Mouse (Mus musculus) G1E (cell line): ENCODE data around the gene Myo1h.

Experiments
- CTCF ChIP-seq: IDR thresholded peaks from 2 replicates; pipeline ENCODE4 v1.5.1; 2012; ENCODE audit warnings: low read depth, low read length, inconsistent platforms, mixed read lengths
- GATA1 ChIP-seq: IDR thresholded peaks from 2 replicates; pipeline ENCODE4 v1.6.1; 2012; ENCODE audit warnings: borderline replicate concordance, low read length, inconsistent platforms, mixed read lengths
- POLR2AphosphoS5 ChIP-seq: IDR thresholded peaks from 2 replicates; pipeline ENCODE4 v1.6.1; 2012; ENCODE audit warnings: low read depth, low read length, inconsistent platforms; ENCODE audit not compliant: insufficient replicate concordance
- TAL1 ChIP-seq: conservative IDR thresholded peaks from 2 replicates; pipeline ENCODE4 v1.6.1; 2012; ENCODE audit warnings: low read depth, low read length, inconsistent platforms, mixed read lengths

GRCm38 (mm10) chr5:114264030-114264459, 24.9 kb upstream of the Myo1h start:
- TF ChIP-seq CTCF (no peak), TAL1 (no peak), GATA1 (no peak), POLR2AphosphoS5 (no peak)
